Mouse (Mus musculus): Measurements from ENCODE around the gene Krba1. TPM values are rescaled to one million over a fixed set of nuclear protein-coding genes. Genes with fewer than 3 reads are reported as not detected.

Gene Krba1
- total RNA-seq, 2 experiments from 2014 or later = 35.5 to 43.2 TPM

DNA sequence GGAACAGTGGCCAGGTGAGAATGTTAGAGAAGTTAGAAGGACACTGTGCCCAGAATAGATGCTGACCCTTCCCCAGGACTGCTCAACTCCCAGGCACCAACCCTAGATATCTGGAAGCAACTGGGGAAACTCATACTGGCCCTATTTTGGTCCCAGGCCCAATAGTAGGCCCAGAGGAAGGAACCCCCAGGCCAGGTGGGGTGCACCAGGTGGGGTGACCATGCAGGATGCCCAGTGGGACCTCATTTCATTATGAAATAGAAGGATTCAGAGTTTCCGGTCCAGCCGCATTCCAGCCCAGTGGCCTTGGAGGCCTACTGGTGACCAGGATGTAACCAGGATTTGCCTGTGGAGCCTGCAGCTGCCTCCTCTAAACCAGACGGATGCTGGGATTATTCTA lies 51.5 kb downstream of the Krba1 start:
- no peak for DNase-seq (ENCODE audit: extremely low spot score in 1 of 2, low spot score in 1 of 2)

DNA sequence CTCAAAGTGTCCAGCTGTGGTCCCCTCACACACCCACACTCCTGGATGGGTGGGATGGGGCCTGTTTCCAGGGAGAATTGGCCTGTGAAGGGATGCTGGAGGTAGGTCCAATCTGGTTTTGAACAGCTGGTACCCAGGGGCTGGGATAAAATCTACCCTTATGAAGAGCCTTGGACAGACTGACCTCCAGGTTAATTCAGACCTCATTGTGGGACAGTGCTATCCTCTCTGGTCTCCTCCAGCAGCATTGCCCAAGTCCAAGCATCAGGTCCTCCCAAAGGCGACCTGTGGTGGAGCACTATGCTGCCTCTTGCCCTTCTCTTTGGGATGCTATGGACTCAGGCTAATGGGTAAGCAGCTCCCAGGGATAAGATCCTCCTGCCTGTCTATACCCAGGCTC lies 52.5 kb downstream of the Krba1 start, which contains the start of gene Sspo:
Sspo (plus strand) TSS at position 301 of the 400 bp plus-strand sequence.
- DNase-seq (ENCODE audit: extremely low spot score in 1 of 2, low spot score in 1 of 2) = no peak

DNA sequence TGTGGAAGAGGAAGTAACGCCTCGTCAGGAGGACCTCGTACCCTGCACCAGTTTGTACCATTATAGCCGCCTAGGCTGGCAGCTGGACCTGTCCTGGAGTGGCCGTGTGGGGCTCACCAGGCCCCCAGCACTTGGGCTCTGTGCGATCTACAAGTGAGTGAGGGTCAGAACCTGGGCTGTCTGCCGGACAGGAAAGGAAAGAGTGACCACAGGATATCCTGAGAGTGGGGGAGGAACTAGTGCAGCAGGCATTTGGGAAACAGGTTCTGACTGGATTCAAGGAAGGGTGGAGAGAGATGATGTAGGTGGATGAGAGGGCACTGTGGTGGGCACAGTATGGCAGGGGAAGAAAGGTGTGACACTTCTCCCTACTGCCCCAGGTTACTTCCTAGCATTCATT lies 53.1 kb downstream of the Krba1 start:
- no peak for DNase-seq (ENCODE audit: extremely low spot score in 1 of 2, low spot score in 1 of 2)

DNA sequence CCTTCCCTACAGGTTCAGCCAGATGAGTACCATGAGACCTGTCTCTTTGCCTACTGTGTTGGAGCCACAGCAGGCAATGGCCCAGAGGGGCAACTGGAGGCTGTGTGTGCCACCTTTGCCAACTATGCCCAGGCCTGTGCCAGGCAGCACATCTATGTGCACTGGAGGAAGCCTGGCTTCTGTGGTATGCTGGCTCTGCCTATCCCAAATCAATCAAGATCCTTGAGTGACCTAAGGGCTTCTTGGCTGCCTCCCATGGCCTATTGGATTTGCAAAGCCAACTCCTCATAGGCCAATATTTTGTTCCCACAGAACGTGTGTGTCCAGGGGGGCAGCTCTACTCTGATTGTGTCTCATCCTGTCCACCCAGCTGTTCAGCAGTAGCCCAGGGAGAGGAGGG lies 56.8 kb downstream of the Krba1 start:
- no peak for DNase-seq (ENCODE audit: extremely low spot score in 1 of 2, low spot score in 1 of 2)

DNA sequence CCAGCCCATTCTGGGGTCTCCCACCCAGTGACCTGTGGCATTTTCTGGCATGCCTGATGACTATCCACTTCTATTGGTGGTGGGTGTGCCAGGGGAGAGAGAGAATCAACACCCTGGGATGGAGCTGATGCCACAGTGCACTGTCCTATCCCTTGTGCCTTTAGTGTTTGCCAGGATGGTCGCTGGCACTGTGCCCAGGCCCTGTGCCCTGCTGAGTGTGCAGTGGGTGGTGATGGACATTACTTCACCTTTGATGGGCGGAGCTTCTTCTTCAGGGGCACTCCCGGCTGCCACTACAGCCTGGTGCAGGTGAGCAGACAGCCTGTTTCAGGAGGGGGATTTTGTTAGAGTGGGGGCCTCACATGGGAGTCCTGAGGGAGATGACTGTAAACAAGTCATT lies 57.4 kb downstream of the Krba1 start:
- DNase-seq (ENCODE audit: extremely low spot score in 1 of 2, low spot score in 1 of 2) = no peak

DNA sequence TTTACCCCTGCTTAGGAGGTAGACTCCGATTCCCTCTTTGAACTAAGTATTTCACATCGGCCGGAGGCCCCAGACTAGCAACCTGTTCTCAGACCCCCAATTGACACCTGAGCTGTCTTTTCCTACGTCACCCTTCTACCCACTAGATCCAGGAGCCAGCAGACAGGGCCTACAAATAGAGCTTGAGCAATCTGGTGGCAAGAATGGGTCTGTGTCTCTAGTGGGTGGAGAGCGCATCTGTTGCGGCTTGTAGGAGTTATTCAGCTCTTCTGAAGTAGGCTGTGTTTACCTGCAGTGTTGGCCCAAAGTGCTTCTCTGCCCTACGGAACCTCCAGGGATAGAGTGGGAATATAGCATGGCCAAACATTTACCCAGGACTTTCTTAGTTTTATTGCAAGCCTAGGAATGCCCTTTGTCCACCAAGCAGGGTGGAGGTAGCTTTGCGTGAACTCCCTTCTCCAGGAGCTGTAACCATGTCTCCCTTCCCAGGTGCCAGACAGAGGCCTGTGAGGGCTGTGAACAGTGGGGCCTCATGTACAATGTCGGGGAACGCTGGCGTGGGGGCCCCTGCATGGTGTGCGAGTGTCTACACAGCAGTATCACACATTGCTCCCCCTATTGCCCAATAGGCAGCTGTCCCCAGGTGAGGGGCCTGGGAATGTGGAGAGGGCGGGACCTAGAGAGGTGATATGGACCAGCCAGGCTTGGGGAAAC lies 69.7 kb downstream of the Krba1 start:
- DNase-seq (ENCODE audit: extremely low spot score in 1 of 2, low spot score in 1 of 2) = no peak

DNA sequence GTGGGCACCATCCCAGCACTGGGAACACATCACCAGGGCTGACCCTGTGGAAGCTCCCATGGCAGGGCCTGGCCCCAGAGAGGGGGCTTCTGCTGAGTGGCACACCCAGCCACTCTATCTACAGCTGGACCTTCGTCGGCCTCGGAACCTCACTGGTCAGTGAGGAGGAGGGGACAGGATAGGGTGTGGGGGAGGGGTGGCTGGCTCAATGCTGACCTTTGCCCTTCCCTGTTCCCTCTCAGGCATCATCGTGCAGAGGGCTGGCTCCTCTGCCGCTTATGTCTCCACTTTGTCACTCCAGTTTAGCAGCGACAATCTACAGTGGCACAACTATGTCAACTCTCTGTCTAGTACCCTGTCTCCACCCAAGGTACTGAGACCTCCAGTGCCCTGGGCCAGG lies 71.3 kb downstream of the Krba1 start:
- DNase-seq (ENCODE audit: extremely low spot score in 1 of 2, low spot score in 1 of 2) = no peak

DNA sequence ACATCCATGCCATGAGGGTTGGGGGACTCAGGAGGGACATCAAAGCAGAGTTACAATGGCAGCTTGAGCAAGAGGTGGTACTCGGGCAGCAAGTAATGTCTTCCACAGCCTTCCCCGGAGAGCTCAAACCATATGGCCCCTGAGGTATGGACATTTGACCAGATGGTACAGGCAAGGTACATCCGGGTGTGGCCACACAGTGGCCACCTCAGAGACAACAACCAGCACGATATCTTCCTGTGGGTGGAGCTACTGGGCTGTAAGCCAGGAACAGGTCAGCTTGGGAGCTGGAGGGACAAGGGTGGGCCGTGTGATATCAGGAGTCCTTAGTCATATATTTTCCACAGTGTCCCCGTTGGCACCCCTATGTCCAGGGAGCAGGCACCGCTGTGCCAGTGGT lies 72.1 kb downstream of the Krba1 start:
- DNase-seq (ENCODE audit: extremely low spot score in 1 of 2, low spot score in 1 of 2) = no peak

Small RNA genes within 50 kb of the gene (microRNA-seq; reads per million reads assigned to microRNA genes)
- gene Gm24325 = 0 reads per million in 2 experiments

Other genes starting within 250 kb of the Krba1 start
- 10 to 100 TPM; 19.9 to 26.3 TPM for gene Zfp467, start 50.2 kb downstream of the Krba1 start, total RNA-seq (2021)
- gene Sspo, start 52.6 kb downstream of the Krba1 start, total RNA-seq (2021) = 1 to 10 TPM; 1.2 to 2.9 TPM
- 100 to 1,000 TPM; 454 to 498 TPM for gene Atp6v0e2, start 142.0 kb downstream of the Krba1 start, total RNA-seq (2021)
- gene Lrrc61, start 159.2 kb downstream of the Krba1 start, total RNA-seq (2021) = 10 to 100 TPM; 34.8 to 39.0 TPM
- 10 to 100 TPM; 15.1 to 16.5 TPM for gene Rarres2, start 177.2 kb downstream of the Krba1 start, total RNA-seq (2021)
- gene Gm45021, start 194.0 kb downstream of the Krba1 start, total RNA-seq (2021) = not detected
- 10 to 100 TPM; 40.4 to 46.9 TPM for gene Repin1, start 198.3 kb downstream of the Krba1 start, total RNA-seq (2021)
- not detected for gene Gm44965, start 198.4 kb downstream of the Krba1 start, total RNA-seq (2021)
- 1 to 10 TPM; 7.4 to 7.6 TPM for gene Zfp775, start 206.5 kb downstream of the Krba1 start, total RNA-seq (2021)
- gene AI854703, start 231.2 kb downstream of the Krba1 start, total RNA-seq (2021) = 10 to 100 TPM; 12.7 to 14.4 TPM

Measured in layer of hippocampus, postnatal 25 days (tissue).